Mouse (Mus musculus) ES-E14 (cell line): ENCODE data around the gene Ptges. TPM values are rescaled to one million over a fixed set of nuclear protein-coding genes. Genes with fewer than 3 reads are reported as not detected.

Experiments
- DNase-seq: peaks from one replicate; pipeline ENCODE4 v3.0.0-alpha.2; 2013; ENCODE audit warnings: low read depth, low spot score
- H3K27ac ChIP-seq: 2 replicates; pipeline ENCODE4 v1.5.1; 2012; ENCODE audit warnings: low read depth, mild to moderate bottlenecking, low read length, moderate library complexity, mixed read lengths; ENCODE audit not compliant: poor library complexity, insufficient read depth, severe bottlenecking
- H3K36me3 ChIP-seq: 2 replicates; pipeline ENCODE4 v1.6.1; 2012; ENCODE audit warnings: mild to moderate bottlenecking, low read length, moderate library complexity, mixed read lengths; ENCODE audit not compliant: control insufficient read depth, poor library complexity, insufficient read depth, severe bottlenecking
- H3K4me1 ChIP-seq, 2 experiments: fragments of 150-350 bp in 1 of 2; sonication (generic) in 1 of 2; 2 replicates each; pipeline ENCODE4 v1.6.1; 2012; ENCODE audit warnings: low read length in 2 of 2, mild to moderate bottlenecking in 1 of 2, mixed read lengths in 1 of 2; ENCODE audit not compliant: control insufficient read depth in 2 of 2, insufficient read depth in 2 of 2, poor library complexity in 1 of 2
- H3K4me3 ChIP-seq, 2 experiments: fragments of 150-350 bp in 1 of 2; sonication (generic) in 1 of 2; 2 replicates each; pipeline ENCODE4 v1.5.1; 2012; ENCODE audit warnings: low read length in 2 of 2, low read depth in 1 of 2, mild to moderate bottlenecking in 1 of 2, mixed read lengths in 1 of 2; ENCODE audit not compliant: insufficient read depth in 1 of 2, poor library complexity in 1 of 2, severe bottlenecking in 1 of 2
- H3K9ac ChIP-seq: 2 replicates; pipeline ENCODE4 v1.6.1; 2012; ENCODE audit warnings: low read depth, mild to moderate bottlenecking, low read length, mixed read lengths; ENCODE audit not compliant: poor library complexity, insufficient read depth, severe bottlenecking
- H3K9me3 ChIP-seq: fragments of 150-350 bp; sonication (generic); 2 replicates; pipeline ENCODE4 v1.6.1; 2012; ENCODE audit warnings: low read depth, mild to moderate bottlenecking, low read length; ENCODE audit not compliant: control insufficient read depth, insufficient read depth
- CHD2 ChIP-seq: IDR thresholded peaks from 2 replicates; pipeline ENCODE4 v1.6.1; 2014; ENCODE audit warnings: mild to moderate bottlenecking, low read depth, low read length, inconsistent platforms
- HCFC1 ChIP-seq: IDR thresholded peaks from 2 replicates; pipeline ENCODE4 v1.6.1; 2012; ENCODE audit warnings: low read length, inconsistent platforms, borderline replicate concordance; ENCODE audit not compliant: insufficient read depth
- MAFK ChIP-seq: IDR thresholded peaks from 2 replicates; pipeline ENCODE4 v1.6.1; 2014; ENCODE audit warnings: mild to moderate bottlenecking, low read depth, low read length, inconsistent platforms; ENCODE audit not compliant: insufficient read depth
- ZC3H11A ChIP-seq: IDR thresholded peaks from 2 replicates; pipeline ENCODE4 v1.6.1; 2012; ENCODE audit warnings: low read depth, mild to moderate bottlenecking, inconsistent platforms, low read length, borderline replicate concordance
- ZNF384 ChIP-seq: IDR thresholded peaks from 2 replicates; pipeline ENCODE4 v1.6.1; 2012; ENCODE audit warnings: low read depth, low read length, inconsistent platforms
- in situ Hi-C, 2 experiments: fragments of 600-800 bp; cut with MboI; formaldehyde crosslinking; loops; one replicate each; pipeline ENCODE4 v1.15.1; 2025; ENCODE audit warnings: low sequenced_read_pairs in 2 of 2, inconsistent platforms in 1 of 2; ENCODE audit not compliant: unreplicated experiment in 2 of 2
- total RNA-seq: library from RNA; depleted of rRNA; stranded (reverse); fragments of 300-350 nt; gene quantifications from 2 replicates; pipeline ENCODE4 v1.2.3, GENCODE M21; 2012

Ptges gene
- total RNA-seq, 1 experiment, result 30.3 TPM

- TF ChIP-seq MAFK (no peak), ZNF384 (no peak), ZC3H11A (no peak), CHD2 (no peak), HCFC1 (no peak)
- Histone ChIP-seq H3K36me3 (no peaks in the 10 kb centered on the region), H3K27ac (no peak overlapping the region), H3K4me3 (peak overlapping the region in 1 of 2 experiments; percentile 23; a peak in 1 of 4 replicates), H3K9me3 (no peaks in the 10 kb centered on the region), H3K4me1 (peaks cover 3 to 23% of the 10 kb centered on the region in 2 experiments; a peak in 2 of 4 replicates), H3K9ac (no peak overlapping the region; the same call in 1 of the 2 replicates)
- in situ Hi-C loops, result no loop called here
- no peak for DNase-seq
These were observed 28.0 kb downstream of the Ptges start for GRCm38 (mm10) chr2:30901646-30902160.

GRCm38 (mm10) chr2:30899397-30900069, 30.1 kb downstream of the Ptges start:
- Histone ChIP-seq H3K4me3 (no peak overlapping the region), H3K9ac (no peak overlapping the region), H3K4me1 (peaks cover 0 to 20% of the 10 kb centered on the region in 2 experiments; a peak in 2 of 4 replicates), H3K9me3 (no peaks in the 10 kb centered on the region), H3K36me3 (no peaks in the 10 kb centered on the region), H3K27ac (no peak overlapping the region)
- in situ Hi-C loops, result no loop called here
- TF ChIP-seq CHD2, result no peak
- TF ChIP-seq ZC3H11A, result no peak
- no peak for TF ChIP-seq HCFC1
- no peak for TF ChIP-seq ZNF384
- no peak for TF ChIP-seq MAFK
- no peak for DNase-seq

DNA sequence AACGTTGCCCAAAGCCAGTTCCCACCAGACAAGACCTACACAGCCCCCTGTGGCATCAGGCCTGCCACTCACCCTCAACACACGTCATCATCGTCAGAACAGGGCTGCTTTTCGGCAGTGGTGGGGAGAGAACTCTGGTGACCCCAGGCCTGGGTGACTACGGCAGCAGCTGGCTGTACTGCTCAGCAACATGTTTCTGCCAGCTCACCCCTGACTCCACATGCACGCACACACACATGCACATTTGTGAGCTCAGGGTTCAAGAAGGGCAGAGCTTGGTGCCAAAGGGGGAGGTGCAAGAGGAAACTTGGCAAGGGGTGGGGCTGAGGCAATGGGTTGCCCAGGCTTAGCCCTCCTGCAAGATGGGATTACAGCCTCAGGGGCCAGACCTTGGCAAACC, 32.4 kb downstream of the Ptges start:
- Histone ChIP-seq H3K36me3 (no peaks in the 10 kb centered on the region), H3K27ac (no peak overlapping the region), H3K4me1 (peaks cover 1 to 20% of the 10 kb centered on the region in 2 experiments; a peak in 3 of 4 replicates), H3K4me3 (no peak overlapping the region), H3K9ac (no peak overlapping the region), H3K9me3 (no peaks in the 10 kb centered on the region)
- no peak for DNase-seq
- in situ Hi-C loops, result no loop called here
- TF ChIP-seq MAFK, result no peak
- TF ChIP-seq ZC3H11A, result no peak
- no peak for TF ChIP-seq CHD2
- no peak for TF ChIP-seq HCFC1
- TF ChIP-seq ZNF384, result no peak

GRCm38 (mm10) chr2:30893946-30894345, 35.7 kb downstream of the Ptges start:
- TF ChIP-seq HCFC1 (no peak), ZNF384 (no peak), MAFK (no peak)
- in situ Hi-C loops, result no loop called here
- Histone ChIP-seq H3K36me3 (no peaks in the 10 kb centered on the region), H3K9me3 (no peaks in the 10 kb centered on the region), H3K9ac (no peak overlapping the region), H3K4me1 (peaks cover 1 to 13% of the 10 kb centered on the region in 2 experiments; a peak in 3 of 4 replicates), H3K4me3 (no peak overlapping the region), H3K27ac (no peak overlapping the region)
- no peak for DNase-seq
